Mouse (Mus musculus): ENCODE results near the gene Ccser1.

DNA sequence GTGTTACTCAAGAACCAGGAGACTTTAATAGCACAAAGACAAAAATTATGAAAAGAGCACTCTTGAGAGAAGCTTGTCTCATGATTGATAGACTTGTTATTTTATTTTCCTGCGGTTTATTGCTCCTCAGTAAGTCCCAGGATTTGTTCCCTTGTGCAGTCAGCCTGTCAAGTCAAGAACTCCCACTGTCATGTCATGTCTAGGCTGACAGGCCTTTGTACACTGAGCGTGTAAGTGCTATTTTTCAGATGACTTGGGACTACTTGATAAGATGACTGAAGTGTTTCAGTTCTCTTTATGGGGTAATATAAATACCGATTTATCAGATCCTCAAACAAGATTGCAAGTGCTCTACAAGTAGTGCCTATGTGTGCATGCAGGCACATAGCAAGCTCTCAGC lies 252.6 kb downstream of the Ccser1 start:
- TF ChIP-seq ZNF384 (IDR thresholded peaks at IDR 0.05; ENCODE audit: low read depth, low read length): no peak
- TF ChIP-seq MAFK (IDR thresholded peaks at IDR 0.05; ENCODE audit: insufficient read depth, low read depth, low read length): no peak
- TF ChIP-seq ZC3H11A (IDR thresholded peaks at IDR 0.05; ENCODE audit: borderline replicate concordance, low read depth, low read length): no peak

Measured in ES-E14 (cell line).